Mouse (Mus musculus): ENCODE measurements at regions not wholly inside any gene's neighbourhood (a gene's known extent, or its start where the extent isn't known, plus 50 kb on each side); places are given as distances from the start of the nearest gene placed in this dataset.
"Not testable (repeated sequence)": the region's sequence is repeated elsewhere in the genome, so short reads cannot be mapped to it uniquely, and the experiment has no call there.

GRCm38 (mm10) chr13:32426199-32426598 is 87.7 kb upstream of the Gmds start:
- Histone ChIP-seq H3K4me3 (no peak overlapping the region), H3K9ac (no peak overlapping the region), H3K36me3 (no peaks in the 10 kb centered on the region), H3K4me2 (replicated peaks) (no peak overlapping the region), H3K9me3 (replicated peaks) (no peaks in the 10 kb centered on the region), H3K4me1 (no peaks in the 10 kb centered on the region), H3K27ac (no peak overlapping the region), H3K27me3 (no peaks in the 10 kb centered on the region)
- no peak for ATAC-seq (ENCODE audit: low FRiP score)
- 82% methylated on average over 7 of the region's 7 CpGs for WGBS

GRCm38 (mm10) chr13:32424543-32424942 is 86.0 kb upstream of the Gmds start:
- H3K4me2 ChIP-seq (replicated peaks); ATAC-seq (ENCODE audit: low FRiP score); H3K9me3 ChIP-seq (replicated peaks); H3K36me3 ChIP-seq; H3K9ac ChIP-seq; H3K4me3 ChIP-seq; H3K27me3 ChIP-seq; H3K27ac ChIP-seq; H3K4me1 ChIP-seq: not testable (repeated sequence)
- 90% methylated on average over 9 of the region's 9 CpGs for WGBS

- Histone ChIP-seq H3K4me3 (no peak overlapping the region), H3K9ac (no peak overlapping the region), H3K27ac (no peak overlapping the region), H3K9me3 (replicated peaks) (no peaks in the 10 kb centered on the region), H3K4me1 (no peaks in the 10 kb centered on the region), H3K4me2 (replicated peaks) (no peak overlapping the region), H3K27me3 (no peaks in the 10 kb centered on the region), H3K36me3 (no peaks in the 10 kb centered on the region)
- no peak for ATAC-seq (ENCODE audit: low FRiP score)
- WGBS = 64% methylated on average over 2 of the region's 2 CpGs
Observed at GRCm38 (mm10) chr13:32422485-32422884, 83.9 kb upstream of the Gmds start.

- no peak for ATAC-seq (ENCODE audit: low FRiP score)
- no peaks in the 10 kb centered on the region for H3K9me3 ChIP-seq (replicated peaks)
- no peak overlapping the region for H3K4me2 ChIP-seq (replicated peaks)
- H3K27me3 ChIP-seq = no peaks in the 10 kb centered on the region
- H3K36me3 ChIP-seq = no peaks in the 10 kb centered on the region
- no peak overlapping the region for H3K27ac ChIP-seq
- no peak overlapping the region for H3K4me3 ChIP-seq
- H3K9ac ChIP-seq = no peak overlapping the region
- H3K4me1 ChIP-seq = no peaks in the 10 kb centered on the region
- WGBS = 74% methylated on average over 6 of the region's 6 CpGs
Observed at GRCm38 (mm10) chr13:32419326-32419725, 80.8 kb upstream of the Gmds start.

- no peaks in the 10 kb centered on the region for H3K4me1 ChIP-seq
- no peak overlapping the region for H3K9ac ChIP-seq
- H3K27me3 ChIP-seq = no peaks in the 10 kb centered on the region
- no peaks in the 10 kb centered on the region for H3K36me3 ChIP-seq
- H3K9me3 ChIP-seq (replicated peaks) = no peaks in the 10 kb centered on the region
- no peak overlapping the region for H3K4me3 ChIP-seq
- no peak overlapping the region for H3K4me2 ChIP-seq (replicated peaks)
- H3K27ac ChIP-seq = no peak overlapping the region
- WGBS = 85% methylated on average over 2 of the region's 2 CpGs
- ATAC-seq (ENCODE audit: low FRiP score) = no peak
Observed at GRCm38 (mm10) chr13:32418655-32419054, 80.1 kb upstream of the Gmds start.

- Histone ChIP-seq H3K36me3 (no peaks in the 10 kb centered on the region), H3K9me3 (replicated peaks) (no peaks in the 10 kb centered on the region), H3K27me3 (no peaks in the 10 kb centered on the region), H3K9ac (no peak overlapping the region), H3K27ac (no peak overlapping the region), H3K4me2 (replicated peaks) (no peak overlapping the region), H3K4me3 (no peak overlapping the region), H3K4me1 (no peaks in the 10 kb centered on the region)
- ATAC-seq (ENCODE audit: low FRiP score) = no peak
Observed at GRCm38 (mm10) chr13:32417907-32418306, 79.4 kb upstream of the Gmds start.

- no peak for ATAC-seq (ENCODE audit: low FRiP score)
- no peaks in the 10 kb centered on the region for H3K9me3 ChIP-seq (replicated peaks)
Observed at GRCm38 (mm10) chr13:32411287-32411935, 72.9 kb upstream of the Gmds start.

GRCm38 (mm10) chr13:32410065-32410464 is 71.5 kb upstream of the Gmds start:
- no peak for ATAC-seq (ENCODE audit: low FRiP score)
- no peak overlapping the region for H3K4me2 ChIP-seq (replicated peaks)
- no peaks in the 10 kb centered on the region for H3K4me1 ChIP-seq
- WGBS = 72% methylated on average over 6 of the region's 6 CpGs
- no peak overlapping the region for H3K4me3 ChIP-seq
- no peaks in the 10 kb centered on the region for H3K27me3 ChIP-seq
- H3K27ac ChIP-seq = no peak overlapping the region
- H3K36me3 ChIP-seq = no peaks in the 10 kb centered on the region
- H3K9ac ChIP-seq = no peak overlapping the region
- no peaks in the 10 kb centered on the region for H3K9me3 ChIP-seq (replicated peaks)

More at GRCm38 (mm10) chr13:32411287-32411935, 72.9 kb upstream of the Gmds start:
- no peak overlapping the region for H3K4me2 ChIP-seq (replicated peaks)
- no peak overlapping the region for H3K27ac ChIP-seq
- no peaks in the 10 kb centered on the region for H3K36me3 ChIP-seq
- H3K27me3 ChIP-seq = no peaks in the 10 kb centered on the region
- H3K4me3 ChIP-seq = no peak overlapping the region
- no peaks in the 10 kb centered on the region for H3K4me1 ChIP-seq
- H3K9ac ChIP-seq = no peak overlapping the region
- 55% methylated on average over 14 of the region's 14 CpGs for WGBS

- H3K27me3 ChIP-seq = no peaks in the 10 kb centered on the region
- 60% methylated on average over 1 of the region's 1 CpGs for WGBS
- H3K4me2 ChIP-seq (replicated peaks) = no peak overlapping the region
- ATAC-seq (ENCODE audit: low FRiP score) = no peak
- H3K4me3 ChIP-seq = no peak overlapping the region
- H3K9ac ChIP-seq = no peak overlapping the region
- H3K27ac ChIP-seq = no peak overlapping the region
- H3K36me3 ChIP-seq = no peaks in the 10 kb centered on the region
- H3K4me1 ChIP-seq = no peaks in the 10 kb centered on the region
- H3K9me3 ChIP-seq (replicated peaks) = no peaks in the 10 kb centered on the region
Observed at GRCm38 (mm10) chr13:32398616-32399015, 60.1 kb upstream of the Gmds start.

All from hindbrain, embryonic 12.5 days (tissue).